Mouse (Mus musculus): ENCODE data around the gene Igfbp7.

GRCm38 (mm10) chr5:77452103-77452502, 44.3 kb upstream of the Igfbp7 start:
- TF ChIP-seq EP300 (IDR thresholded peaks at IDR 0.05) (no peak), CTCF (IDR thresholded peaks at IDR 0.05) (no peak)
